Mouse (Mus musculus) gastrocnemius, postnatal 10 days (tissue): Measurements from ENCODE around the gene Ucn2. TPM values are rescaled to one million over a fixed set of nuclear protein-coding genes. Genes with fewer than 3 reads are reported as not detected.

Source experiments
- DNase-seq: peaks from one replicate; pipeline ENCODE4 v3.0.0; 2021; ENCODE audit warnings: mixed read lengths
- total RNA-seq, 2 experiments: library from RNA; stranded (reverse); gene quantifications; 2 replicates each; pipeline ENCODE4 v1.2.3; 2021

The Ucn2 gene
- total RNA-seq, 2 experiments from 2014 or later, result 0.82 to 1.2 TPM

DNA sequence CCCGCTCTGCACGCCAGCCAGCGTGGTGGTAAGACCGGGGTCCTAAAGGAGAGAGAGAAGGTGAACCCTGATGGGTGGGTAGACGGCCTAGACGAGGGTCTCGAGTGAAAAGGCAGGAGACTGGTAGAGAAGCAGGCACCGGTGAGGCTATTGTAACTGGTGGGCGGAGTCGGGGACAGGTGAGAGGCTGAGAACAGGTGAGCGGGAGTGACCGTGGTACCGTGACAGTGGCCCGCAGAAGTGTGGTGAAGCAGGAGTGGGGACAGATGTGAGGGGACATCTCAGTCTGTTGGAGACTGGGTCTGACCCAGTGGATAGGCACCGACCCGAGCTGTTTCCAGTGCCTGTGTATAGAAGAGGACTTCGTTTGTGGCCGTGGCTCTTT lies 6.3 kb downstream of the Ucn2 start:
- DNase-seq, result no peak

DNA sequence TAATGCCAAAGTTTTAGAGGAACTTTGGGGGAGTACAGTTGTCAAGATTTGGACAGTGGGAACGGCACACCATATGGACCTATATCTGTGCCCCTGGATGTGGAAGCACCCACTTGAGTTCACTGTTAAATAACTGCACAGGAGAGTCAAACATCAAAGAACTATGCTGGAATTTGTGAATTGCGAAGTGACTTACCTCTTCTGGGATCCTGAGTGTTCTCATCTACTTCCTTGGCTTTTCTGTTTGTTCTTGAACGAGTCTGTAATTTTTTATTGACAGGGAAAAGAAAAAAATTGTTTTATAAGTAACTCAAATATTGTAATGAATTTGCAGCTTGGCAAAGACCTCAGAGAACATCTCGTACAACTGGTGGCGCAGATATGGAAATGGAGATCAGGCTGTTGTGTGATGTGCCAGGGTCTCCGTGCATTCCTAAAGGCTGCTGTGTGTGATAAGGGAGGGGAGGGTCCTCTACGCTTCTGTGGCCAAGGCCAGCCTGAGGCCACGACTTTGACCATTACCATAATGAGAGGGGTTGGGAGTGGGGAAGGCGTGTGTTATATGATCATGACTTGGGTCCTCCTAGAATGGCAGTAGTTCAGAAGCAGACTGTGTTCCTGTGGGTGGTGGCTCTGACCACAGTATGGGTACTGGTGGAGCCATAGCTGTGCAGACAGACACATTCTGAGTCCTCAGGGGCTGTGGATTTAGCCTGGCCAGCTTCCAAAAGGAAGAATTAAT lies 7.0 kb downstream of the Ucn2 start:
- DNase-seq, result no peak

DNA sequence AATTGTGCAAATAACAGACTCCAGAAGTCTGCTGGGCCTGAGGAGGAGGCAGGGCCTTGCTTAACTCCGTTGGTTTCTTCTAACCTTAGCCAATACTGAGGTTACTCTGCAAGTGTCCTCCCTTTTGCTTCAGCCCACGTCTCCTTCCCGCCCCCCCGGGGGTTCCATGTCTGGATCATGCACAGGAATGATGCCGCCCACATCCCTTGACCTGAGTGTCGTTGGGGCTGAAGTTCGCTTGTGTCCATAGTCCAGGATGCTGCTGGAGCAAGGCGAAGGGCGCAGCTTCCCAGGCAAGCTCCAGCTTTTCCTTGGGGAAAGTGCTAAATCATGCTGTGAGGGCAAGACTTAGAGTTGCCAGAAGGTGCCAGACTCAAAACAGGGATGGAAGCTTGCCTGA lies 10.6 kb downstream of the Ucn2 start:
- DNase-seq, result no peak

DNA sequence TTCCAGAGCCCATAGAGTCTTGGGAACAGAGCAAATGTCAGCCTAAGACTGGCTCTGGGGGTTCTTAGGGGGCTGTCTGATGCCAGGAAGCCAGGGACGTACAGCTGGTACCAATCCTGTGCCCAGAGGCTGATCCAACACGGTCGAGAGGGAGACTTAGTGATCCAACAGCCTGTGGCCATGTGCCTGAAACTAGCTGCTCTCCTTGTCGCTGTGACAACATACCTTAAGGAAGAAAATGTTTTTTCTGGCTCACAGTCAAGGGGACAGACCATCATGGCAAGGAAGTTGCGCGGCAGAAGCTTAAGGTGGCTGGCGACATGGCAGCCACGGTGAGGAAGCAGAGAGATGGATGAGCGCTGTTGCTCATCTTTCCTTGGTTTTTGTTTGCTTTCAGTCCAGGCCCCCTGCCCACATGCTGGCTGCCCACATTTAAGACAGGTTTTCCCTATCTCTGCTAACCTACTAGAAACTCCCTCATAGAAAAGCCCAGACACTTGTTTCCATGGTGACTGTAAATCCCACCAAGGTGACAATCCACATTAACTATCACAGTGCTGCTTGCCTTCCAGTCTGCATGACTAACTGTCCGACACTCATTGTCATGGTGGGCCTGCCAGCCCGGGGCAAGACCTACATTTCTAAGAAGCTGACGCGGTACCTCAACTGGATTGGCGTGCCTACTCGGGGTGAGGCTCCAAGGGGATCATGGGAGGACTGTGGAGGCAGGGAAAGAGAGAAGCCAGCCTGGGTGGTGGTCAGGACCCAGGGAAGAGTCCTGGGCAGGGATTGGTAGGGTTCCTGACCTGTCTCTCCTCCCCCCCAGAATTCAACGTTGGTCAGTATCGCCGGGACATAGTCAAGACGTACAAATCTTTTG lies 12.7 kb downstream of the Ucn2 start:
- no peak for DNase-seq

DNA sequence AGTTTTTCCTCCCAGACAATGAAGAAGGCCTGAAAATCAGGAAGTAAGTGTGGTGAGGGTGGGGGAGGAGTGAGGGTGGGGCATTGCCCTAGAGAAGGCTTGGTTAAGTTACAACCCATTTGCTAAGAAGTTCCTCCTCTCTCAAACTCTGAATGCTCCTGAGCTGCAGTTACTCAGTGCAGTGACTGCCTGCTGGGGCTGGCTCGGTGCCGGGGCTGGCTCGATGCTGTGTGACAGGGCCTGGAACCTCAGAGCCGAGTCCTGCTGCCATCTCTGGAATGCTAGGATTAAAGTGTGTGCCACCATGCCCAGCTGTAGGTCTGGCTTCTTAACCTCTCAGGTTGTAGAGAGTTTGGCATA lies 13.3 kb downstream of the Ucn2 start:
- DNase-seq, result no peak

DNA sequence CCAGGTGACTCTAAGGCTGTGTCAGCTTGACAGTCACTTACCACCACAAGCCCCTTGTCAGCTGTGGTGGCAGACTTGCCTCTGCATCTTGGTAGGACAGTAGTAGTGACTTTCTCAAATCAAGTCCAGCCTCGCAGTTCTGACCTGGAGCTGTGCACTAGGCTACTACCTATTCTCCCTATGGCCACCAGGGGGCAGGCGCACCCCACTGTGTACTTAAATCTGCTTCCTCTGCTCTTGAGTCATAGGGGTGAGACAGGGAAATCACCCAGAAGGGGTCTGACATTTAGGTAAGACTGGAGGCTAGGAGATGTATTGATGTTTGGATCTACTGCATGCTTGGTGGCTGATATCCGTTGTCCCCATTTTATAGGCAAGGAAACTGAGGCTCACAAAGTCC lies 14.9 kb downstream of the Ucn2 start:
- DNase-seq, result peak; percentile 67

DNA sequence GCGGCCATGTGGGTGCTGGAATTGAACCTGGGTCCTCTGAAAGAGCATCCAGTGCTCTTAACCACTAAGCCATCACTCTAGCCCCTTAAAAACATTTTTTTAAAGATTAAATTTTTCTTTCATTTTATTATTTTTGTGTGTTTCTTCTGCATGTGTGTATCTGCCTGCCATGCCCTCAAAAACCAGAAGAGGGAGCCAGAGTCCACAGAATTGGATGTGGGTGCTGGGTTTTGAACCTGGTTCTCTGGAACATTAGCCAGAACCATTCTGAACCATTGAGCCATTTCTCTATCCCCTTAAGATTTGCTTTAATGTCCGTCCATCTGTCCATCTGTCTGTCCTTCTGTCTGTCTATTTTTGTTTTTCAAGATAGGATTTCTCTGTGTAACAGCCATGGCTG lies 17.4 kb downstream of the Ucn2 start:
- no peak for DNase-seq

DNA sequence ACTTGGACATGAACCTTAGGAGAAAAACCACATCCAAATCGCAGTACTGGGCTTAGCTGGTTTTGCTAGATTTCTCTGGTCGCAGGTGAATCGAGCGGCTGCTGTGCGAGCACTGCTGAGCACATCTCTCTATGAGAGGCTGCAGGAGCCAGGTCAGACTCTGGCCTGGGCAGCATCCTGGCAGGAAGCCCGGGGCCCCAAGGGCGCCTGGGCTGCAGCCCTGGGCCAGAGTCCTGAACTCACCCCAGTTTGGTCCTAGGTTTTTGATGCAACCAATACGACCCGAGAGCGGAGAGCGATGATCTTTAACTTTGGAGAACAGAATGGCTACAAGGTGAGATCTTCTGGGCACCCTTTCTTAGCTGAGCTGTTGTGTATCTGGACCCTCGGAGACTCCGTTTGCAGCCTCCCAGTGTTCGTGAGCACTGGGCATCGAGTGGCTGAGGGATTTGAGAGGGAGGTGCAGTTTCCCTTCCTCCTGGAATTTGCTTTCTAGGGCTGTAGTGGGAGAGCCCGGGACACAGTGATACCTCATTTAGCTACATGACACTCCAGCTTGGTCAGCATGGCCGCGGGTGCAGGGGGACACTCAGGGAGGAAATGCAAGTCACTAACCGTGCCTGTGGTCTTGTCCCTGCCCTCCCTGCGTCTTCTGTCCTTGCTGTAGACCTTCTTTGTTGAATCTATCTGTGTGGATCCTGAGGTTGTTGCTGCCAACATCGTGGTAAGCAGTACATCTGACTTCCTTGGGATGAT lies 21.4 kb downstream of the Ucn2 start:
- DNase-seq, result no peak

DNA sequence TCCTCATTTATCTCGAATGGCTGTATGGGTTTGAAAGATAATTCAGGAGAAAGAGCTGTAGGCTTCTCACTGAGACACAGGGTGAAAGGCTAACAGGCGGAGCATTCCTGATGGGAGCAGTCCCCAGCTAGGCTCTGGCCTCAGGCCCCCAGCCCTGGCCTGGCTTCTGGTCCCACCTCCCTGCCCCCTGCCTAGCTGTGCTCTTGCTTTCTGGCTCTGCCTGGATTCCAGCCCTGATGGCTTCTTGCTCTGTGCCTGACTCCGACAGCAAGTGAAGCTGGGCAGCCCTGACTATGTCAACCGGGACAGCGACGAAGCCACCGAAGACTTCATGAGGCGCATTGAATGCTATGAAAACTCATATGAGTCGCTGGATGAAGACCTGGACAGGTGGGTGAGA lies 22.3 kb downstream of the Ucn2 start:
- no peak for DNase-seq

DNA sequence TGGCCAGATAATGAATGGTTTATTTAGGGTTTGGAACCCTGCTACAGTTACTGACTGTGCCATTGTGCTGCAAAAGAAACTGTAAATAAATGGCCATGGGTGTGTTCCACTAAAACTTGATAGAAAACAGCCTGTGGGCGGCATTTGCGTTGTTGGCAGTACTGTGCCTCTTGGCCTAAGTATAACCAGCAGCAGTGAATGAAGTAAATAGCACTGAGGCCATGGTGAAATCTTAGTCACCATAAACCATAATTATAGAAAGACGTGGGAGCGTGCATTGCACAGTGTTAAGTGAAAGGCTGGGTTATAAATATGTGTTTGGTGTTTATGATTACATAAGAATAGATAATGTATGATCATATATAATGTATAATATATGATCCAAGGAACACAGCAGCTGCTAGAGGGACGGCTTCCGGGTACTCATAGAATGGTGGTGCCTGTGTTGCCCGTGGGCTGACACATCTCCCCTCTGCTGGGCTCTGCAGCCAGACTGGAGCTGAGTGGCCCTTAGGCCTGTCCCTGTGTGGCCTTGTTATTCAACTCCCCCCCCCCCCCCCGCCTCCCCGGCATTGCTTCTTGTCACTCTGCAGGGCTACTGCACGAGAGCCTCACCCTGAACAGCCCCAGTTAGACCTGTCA lies 23.3 kb downstream of the Ucn2 start:
- DNase-seq, result no peak

DNA sequence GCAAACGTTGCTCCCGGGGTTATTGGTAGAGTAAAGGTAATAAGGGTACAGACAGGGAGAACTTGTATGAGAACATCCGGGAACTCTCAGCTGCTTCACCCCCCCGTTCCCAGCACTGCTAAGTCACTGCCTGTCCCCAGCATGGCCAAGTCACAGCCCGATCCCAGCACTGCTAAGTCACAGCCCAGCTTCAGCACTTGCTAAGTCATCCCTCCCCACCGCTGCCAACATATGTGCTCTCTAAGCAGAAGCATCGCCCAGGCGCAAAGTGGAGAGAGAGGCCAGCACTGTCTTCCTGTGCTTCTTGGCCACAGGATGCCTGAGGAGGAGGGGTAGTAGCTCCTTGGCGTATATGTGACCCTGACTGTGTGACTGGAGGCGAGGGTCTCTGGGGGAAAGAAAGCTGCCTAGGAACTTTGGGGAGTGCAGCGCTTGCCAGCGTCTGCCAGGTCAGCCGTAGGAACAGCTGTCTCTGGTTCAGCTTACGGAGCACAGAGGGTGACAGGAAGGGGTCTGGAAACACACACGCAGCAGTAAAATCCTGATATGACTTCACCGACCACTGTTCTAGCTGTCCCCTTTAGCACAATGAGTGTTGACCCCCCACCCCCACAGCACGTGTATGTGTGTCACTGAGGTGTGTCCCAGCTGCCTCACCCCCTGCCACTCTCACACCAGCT lies 24.0 kb downstream of the Ucn2 start:
- DNase-seq, result peak; percentile 71

DNA sequence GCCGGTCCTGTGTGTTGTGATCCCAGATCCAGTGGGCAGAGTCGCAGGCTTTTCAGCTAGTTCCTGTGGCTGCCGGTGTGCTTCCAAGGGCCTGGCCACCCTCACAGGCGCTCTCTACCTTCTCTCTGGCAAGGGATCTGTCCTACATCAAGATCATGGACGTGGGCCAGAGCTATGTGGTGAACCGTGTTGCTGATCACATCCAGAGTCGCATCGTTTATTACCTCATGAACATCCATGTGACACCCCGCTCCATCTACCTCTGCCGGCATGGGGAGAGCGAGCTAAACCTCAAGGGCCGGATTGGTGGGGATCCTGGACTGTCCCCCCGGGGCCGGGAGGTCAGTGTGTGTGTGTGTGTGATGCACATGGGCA lies 24.5 kb downstream of the Ucn2 start:
- no peak for DNase-seq

DNA sequence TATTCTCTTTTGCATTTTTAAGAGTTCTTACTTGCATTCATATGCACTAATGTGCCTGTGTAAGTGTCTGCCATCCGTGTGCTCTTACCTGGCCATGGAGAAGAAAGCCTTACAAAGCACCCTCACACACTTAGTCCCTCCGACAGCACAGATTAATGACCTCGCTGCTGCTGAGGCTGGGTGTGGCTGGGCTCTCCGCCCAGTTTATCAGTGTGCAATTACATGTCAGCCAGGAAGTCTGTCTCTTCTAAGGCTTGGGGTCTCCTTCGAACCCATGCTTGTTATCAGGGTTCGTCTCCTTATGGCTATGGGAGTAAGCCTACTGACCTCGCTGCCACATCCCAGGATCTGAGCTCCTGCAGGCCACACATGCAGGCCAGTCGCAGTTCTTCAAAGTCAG lies 29.6 kb downstream of the Ucn2 start:
- DNase-seq, result no peak

DNA sequence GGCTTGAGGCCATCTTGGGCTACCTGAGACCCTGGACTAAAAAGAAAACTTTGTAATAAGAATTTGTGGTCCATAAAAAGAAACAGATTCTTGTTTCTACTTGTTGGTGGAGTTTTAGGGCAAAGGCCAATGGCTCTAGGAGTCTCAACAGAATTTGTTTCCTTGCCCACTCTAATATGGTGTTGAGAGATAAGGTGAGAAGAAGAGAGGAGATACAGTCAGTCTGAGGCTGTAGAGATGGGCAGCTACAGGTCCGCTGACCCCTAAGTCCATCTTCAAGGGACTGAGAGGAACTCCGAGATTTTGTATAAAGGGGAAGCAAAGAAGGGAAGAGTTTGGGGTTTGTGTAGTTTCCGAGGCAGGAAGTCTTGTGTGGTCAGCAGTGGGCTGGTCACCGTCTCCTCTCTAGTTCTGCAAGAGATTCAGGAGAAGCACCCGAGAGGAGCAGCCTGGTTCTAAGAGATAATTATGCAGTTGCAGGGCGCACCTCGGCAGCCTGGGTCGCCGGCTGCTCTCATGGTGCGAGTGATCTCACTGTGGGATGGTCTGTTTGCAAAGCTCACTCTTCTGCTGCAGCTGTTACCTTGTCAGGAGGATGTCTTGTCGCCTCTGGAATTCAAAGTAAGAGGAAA lies 31.3 kb downstream of the Ucn2 start:
- DNase-seq, result no peak

DNA sequence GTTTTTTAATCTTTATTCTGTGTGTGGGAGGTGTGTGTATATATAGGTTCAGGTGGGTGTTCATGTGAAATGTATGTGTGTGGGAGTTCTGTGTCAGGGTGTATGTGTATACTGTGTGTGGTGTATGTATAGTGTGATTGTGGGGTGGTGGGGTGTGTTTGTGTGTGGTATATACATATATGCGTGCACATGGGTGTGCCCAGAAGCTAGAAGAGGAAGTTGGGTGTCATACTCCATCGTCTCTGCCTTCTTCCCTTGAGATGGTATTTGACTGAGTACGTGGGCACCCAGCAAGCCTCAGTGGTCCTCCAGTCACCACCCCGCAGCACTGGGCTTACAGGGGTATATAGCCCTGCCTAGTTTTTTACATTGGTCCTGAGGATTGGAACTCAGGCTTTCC lies 35.6 kb downstream of the Ucn2 start:
- DNase-seq, result peak; percentile 2

DNA sequence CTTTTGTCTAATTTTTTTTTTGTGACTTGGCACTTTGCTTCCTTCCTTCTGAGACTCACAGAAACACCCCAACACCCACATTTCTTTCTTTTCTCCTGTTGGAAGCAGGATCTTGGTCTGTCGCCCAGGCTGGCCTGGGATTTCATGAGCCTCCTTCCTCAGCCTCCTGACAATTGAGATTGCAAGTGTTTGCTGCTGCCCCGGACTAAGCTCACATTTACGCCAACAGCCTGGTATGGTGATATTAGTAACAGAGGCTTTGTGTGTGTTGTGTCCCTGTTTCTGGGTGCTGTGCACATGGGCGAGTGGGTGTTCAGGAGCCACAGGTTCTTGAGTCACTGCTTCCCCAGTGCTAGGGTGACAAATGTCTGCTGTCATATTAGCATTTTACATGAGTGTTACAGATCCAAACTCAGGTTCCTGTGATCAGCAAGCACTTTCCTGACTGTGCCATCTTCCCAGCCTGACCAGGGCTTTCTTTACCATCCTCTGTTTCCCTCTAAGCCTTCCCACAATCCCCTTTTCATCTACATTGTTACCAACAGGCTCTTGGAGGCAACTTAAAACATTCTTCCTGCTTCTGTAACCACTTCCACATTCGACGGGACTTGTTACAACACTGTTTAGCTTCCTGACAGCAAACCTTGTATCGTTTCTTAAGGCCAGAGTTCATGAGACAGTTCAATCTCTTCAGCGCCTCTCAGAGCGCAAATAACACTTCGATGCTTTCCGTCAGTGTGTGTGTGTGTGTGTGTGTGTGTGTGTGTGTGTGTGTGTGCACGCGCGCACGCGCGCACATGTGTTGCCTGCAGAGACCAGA lies 37.3 kb downstream of the Ucn2 start:
- DNase-seq, result peak; percentile 2

DNA sequence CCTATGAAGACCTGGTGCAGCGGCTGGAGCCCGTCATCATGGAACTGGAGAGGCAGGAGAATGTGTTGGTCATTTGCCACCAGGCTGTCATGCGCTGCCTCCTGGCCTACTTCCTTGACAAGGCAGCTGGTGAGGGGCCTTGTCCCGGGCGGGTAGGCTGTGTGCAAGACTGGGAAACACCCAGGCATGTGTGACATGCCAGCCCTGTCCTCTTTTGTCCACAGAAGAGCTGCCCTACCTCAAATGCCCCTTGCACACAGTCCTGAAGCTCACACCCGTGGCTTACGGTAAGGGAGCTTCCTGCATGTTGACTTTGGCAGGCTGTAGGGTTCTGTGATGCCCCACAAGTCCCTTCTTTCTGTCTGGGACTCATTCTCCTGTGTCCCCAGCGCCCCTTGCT lies 41.7 kb downstream of the Ucn2 start:
- DNase-seq, result peak; percentile 25

DNA sequence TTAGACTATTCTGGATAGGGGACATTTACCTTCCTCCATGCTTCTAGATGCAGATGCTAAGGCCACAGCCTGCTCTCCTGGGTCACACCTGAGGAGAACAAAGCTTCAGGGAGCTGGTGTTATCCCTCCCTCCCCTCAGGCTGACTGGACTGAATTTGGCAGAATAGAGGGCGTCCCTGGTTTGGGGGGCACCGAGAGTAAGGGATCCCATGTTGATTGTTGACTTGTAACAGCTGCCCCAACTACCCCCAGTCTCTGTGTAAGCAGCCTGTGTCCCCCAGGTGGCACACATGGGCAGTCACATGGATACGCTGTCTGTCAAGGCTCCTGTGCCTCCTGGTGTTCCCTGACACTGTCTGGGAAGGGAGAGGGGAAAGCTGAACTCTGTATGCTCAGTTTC lies 42.6 kb downstream of the Ucn2 start:
- DNase-seq, result peak; percentile 1

DNA sequence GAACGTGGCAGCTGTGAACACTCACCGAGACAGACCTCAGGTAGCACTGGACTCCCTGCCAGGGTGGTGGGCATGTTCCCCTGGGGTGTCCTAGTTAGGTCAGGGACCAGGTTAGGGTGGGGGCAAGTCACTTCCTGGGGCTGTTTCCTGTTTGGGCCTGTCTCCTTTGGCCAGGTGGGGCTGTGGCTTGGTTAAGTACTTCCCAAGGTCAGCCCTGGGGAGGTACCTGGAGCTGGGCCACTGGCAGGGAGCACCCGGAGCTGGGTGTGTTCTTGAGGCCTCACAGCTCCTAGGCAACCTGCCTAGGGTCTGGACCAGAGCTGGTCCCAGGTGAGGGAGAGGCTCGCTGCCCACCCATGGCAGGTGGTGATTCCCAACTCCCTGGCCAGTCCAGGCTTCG lies 43.1 kb downstream of the Ucn2 start:
- DNase-seq, result no peak

DNA sequence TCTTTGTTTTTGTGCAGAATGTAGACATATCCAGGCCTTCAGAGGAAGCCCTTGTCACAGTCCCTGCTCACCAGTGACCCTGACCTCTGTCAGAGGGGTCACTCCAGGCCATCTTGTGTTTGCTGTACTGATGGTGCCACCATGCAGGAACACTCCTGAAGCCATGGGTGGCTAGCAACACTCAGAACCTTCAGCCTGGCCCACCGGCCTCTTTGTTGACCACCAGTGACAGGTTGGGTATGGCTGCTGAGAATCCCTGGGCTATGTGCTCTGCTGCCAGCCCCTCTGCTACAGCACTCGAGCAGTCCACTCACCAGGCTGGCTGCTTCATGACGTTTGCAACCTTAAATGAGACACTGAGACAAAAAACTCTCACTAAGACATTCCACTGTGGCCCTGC lies 44.5 kb downstream of the Ucn2 start:
- DNase-seq, result no peak

DNA sequence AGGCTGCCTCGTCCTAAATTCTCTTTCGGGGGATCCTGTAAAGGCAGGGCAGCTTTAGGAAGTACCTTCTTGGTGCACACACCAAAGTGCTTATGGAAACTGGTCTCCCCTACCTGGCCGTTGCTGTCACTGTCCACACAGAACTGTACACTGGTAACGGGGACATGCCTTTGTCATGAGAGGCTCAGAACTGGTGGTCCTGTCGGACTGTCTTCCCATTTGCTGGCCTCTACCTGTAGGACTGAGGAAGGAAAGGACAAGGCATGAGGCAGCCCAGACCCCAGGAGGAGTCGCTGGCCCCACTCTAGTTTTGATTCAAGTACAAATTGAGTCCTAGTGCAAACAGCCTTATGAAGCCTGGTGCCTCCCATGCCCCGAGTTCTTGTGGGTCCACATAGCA lies 45.2 kb downstream of the Ucn2 start:
- no peak for DNase-seq
